Mouse (Mus musculus) liver, embryonic 14.5 days (tissue): ENCODE data around the gene Amph.

Experiments
- CTCF ChIP-seq: IDR thresholded peaks from 2 replicates; pipeline ENCODE4 v1.5.1; 2016; ENCODE audit warnings: antibody characterized with exemption, low read depth, control low read depth
- EP300 ChIP-seq: IDR thresholded peaks from 2 replicates; pipeline ENCODE4 v1.6.1; 2016; ENCODE audit warnings: antibody characterized with exemption, low read depth

- TF ChIP-seq CTCF (peak; percentile 94), EP300 (no peak; the same call in 1 of the 2 replicates)
Observed at GRCm38 (mm10) chr13:19177662-19178259, 229.8 kb downstream of the Amph start.
